Mouse (Mus musculus): ENCODE measurements around the gene Tepp. TPM values are rescaled to one million over a fixed set of nuclear protein-coding genes. Genes with fewer than 3 reads are reported as not detected.

The Tepp gene
- total RNA-seq (2021): not detected
- long read RNA-seq, experiment 1: 0 reads
- long read RNA-seq, experiment 2: 0 reads

DNA sequence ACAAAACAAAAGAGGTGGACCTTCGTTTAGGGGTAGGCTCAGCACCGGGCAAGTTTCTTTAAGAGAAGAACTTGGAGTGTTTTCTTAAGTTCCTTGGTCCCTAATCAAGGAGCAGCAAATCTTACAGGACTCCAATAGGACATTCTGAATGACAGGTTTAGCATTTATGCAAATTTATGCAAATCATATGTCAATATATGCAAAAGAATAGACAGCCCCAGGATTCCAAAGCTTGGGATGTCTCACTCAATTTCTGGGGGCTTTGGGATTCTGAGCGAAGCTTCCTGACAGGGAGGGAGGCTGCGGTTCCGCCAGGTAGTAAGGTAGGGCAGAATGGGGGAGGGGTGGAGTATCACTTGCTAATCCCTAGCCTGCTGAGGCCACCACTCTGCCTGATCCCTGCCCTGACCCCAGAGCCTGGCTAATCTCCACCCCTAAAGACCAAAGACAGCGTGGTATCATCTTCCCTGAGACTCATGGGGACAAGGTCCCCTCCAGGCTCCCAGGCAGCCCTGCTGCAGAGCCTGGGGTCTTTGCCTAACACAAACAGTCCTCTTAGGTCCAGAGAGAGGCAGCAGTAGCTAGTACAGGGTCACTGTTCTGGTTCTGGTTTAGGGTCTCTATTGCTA, at the start of gene Tepp:
TSS of gene Tepp (plus strand) at position 225 of the 629 bp plus-strand sequence.
- no peak for DNase-seq (ENCODE audit: low spot score)

GRCm38 (mm10) chr8:95262181-95262580, 48.2 kb upstream of the Tepp start:
- DNase-seq (ENCODE audit: low spot score): no peak

DNA sequence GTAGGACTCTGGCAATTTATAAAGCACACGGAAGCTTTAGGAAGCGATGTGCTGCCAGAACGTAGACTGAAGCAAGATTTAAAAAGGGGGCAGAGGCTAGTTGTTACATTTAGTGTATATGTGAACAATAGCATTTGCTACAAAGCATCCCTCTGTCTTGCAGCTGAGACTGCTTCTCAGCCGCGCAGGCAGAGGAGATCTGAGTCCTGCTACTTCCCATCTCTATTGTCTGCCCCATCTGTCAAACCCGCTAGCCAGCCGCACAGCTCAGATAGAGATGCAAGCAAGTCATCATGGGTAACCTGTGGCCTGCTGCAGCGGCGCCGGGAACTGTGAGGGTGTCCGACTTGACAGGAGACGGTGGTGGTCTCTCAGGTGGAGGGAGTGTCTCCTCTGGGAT, 39.9 kb upstream of the Tepp start:
- DNase-seq (ENCODE audit: low spot score): no peak

GRCm38 (mm10) chr8:95271841-95272240, 38.5 kb upstream of the Tepp start:
- no peak for DNase-seq (ENCODE audit: low spot score)

DNA sequence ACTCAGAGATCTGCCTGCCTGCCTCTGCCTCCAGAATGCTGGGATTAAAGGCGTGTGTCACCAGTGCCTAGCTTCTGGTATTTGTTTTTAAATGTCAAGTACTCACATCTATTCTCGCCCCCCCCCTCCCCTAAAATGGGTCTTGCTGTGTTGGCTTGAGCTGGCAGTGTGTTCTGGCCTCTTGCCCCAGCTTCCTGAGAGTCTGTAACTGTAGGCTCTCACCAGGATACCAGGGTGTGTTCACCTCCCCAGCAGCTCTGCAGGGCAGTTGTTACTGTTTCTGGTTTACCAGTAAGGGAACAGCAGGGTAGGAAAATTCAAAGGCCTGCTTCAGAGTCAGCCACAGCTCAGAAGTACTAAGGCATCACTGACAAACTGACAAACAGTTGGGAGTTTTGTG, 37.5 kb upstream of the Tepp start:
- no peak for DNase-seq (ENCODE audit: low spot score)

DNA sequence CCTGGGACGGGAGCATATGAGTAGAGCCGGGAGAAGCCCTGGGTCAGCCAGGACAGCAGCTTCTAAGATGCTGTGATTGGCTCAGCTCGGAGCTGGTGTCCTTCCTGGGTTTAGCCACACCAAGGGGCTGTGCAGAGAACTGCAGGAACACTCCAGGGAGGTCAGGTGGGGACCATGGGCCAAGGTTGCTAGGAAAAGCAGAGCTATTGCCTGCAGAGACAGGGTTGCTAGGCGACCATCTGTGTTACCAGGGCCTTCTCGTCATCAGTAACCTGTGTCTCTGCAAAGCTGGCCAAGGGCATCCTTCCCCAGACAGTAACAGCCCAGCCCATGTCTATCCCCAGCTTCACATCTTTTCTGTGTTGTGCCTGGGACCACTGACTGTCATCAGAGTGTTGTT, 28.9 kb upstream of the Tepp start:
- no peak for DNase-seq (ENCODE audit: low spot score)

DNA sequence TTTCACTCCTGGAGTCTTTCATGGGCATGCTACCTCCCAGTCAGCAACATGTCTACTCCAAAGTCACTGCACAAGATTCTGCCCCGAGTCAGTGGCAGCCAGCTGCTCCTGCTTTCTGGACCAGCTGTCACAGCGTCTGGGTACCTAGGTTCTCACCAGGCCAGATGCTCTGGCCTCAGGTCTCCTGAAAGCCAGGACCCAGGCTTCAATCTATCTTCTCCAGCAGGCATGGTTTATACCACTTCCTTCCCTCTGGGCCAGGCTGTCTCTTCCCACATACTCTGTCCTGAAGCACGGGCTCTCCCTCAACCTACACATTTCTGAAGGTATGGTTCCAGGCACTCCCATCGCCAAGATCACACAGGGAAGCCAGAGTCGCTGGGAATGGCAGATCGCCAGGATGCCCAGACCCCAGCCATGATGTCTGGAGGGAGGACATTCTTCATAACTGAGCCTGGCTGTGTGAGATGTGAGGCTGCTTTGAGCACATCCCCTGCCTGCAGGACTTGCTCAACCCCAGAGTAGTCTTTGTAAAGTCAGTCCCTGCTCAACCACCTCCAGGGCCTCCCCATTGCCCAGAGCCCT, 21.2 kb upstream of the Tepp start:
- DNase-seq (ENCODE audit: low spot score): no peak

DNA sequence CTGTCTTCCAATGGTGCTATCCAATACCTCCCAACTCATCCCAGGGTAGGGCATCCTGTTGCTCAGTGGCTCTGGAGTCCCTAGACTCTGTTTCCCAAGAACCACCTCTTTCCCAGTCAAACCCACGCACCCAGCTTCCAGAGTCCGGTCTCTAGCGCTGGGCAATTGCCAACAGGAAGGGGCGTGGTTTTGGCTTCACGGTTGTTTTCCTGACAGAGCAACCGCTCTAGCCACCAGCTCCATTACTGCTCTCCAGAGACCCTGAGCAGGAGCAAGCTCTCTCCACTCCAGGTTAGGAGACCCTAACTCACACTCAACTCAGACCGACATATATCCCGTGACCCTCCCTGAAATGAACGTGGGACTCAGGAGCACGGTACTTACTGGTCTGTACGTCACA, 17.2 kb upstream of the Tepp start:
- DNase-seq (ENCODE audit: low spot score): peak; percentile 87

- peak; percentile 22 for DNase-seq (ENCODE audit: low spot score)
Measured at GRCm38 (mm10) chr8:95293891-95294290, 16.5 kb upstream of the Tepp start.

DNA sequence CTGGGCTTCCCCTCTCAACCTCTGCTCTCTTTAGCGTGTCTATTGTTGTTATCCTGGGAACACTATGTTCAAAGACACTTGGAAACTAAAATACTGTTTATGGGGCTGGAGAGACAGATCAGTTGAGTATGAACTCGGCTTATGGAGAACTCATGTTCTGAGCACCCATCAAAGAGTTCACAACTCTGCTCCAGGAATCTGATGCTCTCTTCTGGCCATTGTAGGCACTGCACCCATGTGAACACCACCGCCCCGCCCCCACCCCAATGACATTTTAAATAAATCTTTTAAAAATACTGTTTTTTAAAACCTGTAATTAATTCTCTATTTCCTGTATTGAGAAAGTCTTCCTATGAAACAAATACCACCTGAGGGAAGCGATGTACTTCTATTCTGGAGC, 8.0 kb upstream of the Tepp start:
- DNase-seq (ENCODE audit: low spot score): peak; percentile 30

- DNase-seq (ENCODE audit: low spot score): no peak
Measured at GRCm38 (mm10) chr8:95305526-95305925, 4.8 kb upstream of the Tepp start.

- DNase-seq (ENCODE audit: low spot score): no peak
Measured at GRCm38 (mm10) chr8:95306431-95306830, 3.9 kb upstream of the Tepp start, which contains the start of gene Cngb1. Gene Cngb1 (minus strand): TSS chr8:95306585.

DNA sequence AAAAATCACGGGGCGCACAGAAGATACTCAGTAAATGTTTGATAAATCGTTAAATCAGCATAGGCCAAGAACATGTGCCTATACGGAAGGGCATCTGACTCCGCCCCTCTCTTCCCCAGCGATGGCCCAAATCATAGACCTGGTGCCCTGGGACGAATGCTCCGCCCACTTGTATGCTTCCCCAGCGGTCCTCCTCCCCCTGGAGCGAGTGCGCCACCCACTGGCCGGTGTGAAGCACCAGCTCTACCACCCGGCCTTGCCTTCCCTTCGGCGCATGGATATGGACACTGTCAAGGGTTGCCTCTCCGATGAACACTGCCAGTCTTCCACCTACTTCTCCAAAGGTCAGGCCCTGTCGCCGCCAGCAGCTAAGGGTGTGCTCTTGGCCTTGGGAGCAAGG, 2.5 kb downstream of the Tepp start:
- peak; percentile 19 for DNase-seq (ENCODE audit: low spot score)

DNA sequence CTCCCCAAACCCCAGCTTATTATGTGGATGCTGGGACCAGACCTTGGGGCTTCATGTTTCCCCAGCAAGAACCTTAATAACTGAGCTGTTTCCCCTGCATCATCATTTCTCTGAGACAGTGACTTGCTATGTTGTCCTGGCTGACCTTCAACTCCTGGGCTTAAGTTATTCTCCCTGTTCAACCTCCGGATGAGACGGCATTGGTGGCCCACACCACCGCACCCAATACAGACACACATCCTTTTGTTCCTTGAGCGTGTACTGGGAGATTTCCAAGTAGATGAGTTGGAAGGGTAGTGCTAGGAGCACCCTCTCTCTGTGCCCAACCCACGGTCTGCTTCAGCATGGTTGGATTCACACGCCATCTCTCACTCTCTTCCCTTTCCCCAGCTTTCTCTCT, 3.5 kb downstream of the Tepp start:
- no peak for DNase-seq (ENCODE audit: low spot score)

- no peak for DNase-seq (ENCODE audit: low spot score)
Measured at GRCm38 (mm10) chr8:95314707-95315106, 4.3 kb downstream of the Tepp start.

DNA sequence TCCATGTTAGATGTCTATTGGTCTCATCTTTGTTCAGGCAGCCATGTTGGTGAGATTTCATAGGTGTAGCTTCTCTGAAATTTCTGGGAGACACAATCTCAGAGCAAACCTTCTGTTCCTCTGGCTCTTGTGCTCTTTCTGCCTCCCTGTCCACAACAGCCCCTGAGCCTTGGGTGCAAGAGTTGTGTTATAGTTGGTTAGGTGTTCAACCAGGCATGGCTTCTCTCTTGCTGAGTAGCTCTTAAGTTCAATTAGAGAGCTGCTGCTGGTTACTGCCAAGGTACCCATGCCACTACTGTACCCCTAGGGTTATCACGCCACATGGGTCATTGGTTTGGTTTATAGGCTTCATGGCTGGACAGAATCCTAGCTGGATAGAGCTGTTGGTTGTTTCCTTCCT, 5.0 kb downstream of the Tepp start:
- no peak for DNase-seq (ENCODE audit: low spot score)

- DNase-seq (ENCODE audit: low spot score): peak; percentile 35
Measured at GRCm38 (mm10) chr8:95320224-95321139, 10.1 kb downstream of the Tepp start.

GRCm38 (mm10) chr8:95323201-95323600, 12.8 kb downstream of the Tepp start:
- DNase-seq (ENCODE audit: low spot score): no peak

- DNase-seq (ENCODE audit: low spot score): no peak
Measured at GRCm38 (mm10) chr8:95324646-95325045, 14.3 kb downstream of the Tepp start.

- no peak for DNase-seq (ENCODE audit: low spot score)
Measured at GRCm38 (mm10) chr8:95326822-95327221, 16.5 kb downstream of the Tepp start.

GRCm38 (mm10) chr8:95327866-95328465, 17.6 kb downstream of the Tepp start:
- DNase-seq (ENCODE audit: low spot score): no peak

DNA sequence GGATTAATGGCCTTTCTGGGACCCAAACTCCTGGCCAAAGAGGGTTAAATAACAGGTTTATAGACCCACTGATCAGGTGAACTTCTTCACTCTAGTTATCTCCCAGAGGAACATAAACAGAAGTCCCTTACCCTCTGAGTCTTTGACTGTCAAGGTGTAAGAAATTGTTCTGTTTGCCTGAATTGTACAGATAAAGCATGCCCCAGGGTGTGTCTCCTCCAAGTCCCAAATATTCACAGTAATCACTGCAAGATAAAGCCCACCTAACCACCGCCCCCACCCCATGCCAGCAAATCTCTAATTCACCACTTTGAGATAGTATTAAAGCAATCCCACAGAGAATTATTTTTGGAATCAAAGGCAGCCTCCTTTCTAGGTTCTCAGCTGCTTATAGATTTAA, 20.0 kb downstream of the Tepp start:
- no peak for DNase-seq (ENCODE audit: low spot score)

Measured in gastrocnemius, adult 18-20 months (tissue).